Mouse (Mus musculus) kidney, embryonic 16.5 days (tissue): ENCODE results near the gene Gm42688. TPM values are rescaled to one million over a fixed set of nuclear protein-coding genes. Genes with fewer than 3 reads are reported as not detected.

Experiments used
- ATAC-seq: fragments of 200-750 bp; cut with Nextera tagmentation; 2 replicates; pipeline ENCODE4 v1.8.0; 2017; ENCODE audit warnings: moderate TSS enrichment; ENCODE audit not compliant: low FRiP score, low TSS enrichment
- H3K27ac ChIP-seq: fragments of 300-500 bp; sonication (generic); 2 replicates; pipeline ENCODE4 v1.5.1; 2014; ENCODE audit warnings: low read length
- H3K27me3 ChIP-seq: fragments of 300-500 bp; sonication (generic); 2 replicates; pipeline ENCODE4 v1.6.1; 2014; ENCODE audit warnings: low read length, control low read depth, mixed read lengths; ENCODE audit not compliant: insufficient read depth
- H3K36me3 ChIP-seq: fragments of 300-500 bp; sonication (generic); 2 replicates; pipeline ENCODE4 v1.6.1; 2014; ENCODE audit warnings: low read length, control low read depth, mixed read lengths; ENCODE audit not compliant: insufficient read depth
- H3K4me1 ChIP-seq: fragments of 300-500 bp; sonication (generic); 2 replicates; pipeline ENCODE4 v1.6.1; 2014; ENCODE audit warnings: low read length, control low read depth, mixed read lengths; ENCODE audit not compliant: insufficient read depth
- H3K4me2 ChIP-seq: fragments of 300-500 bp; sonication (generic); replicated peaks from 2 replicates; pipeline ENCODE4 v1.6.1; 2014; ENCODE audit warnings: low read depth, low read length
- H3K4me3 ChIP-seq: fragments of 300-500 bp; sonication (generic); 2 replicates; pipeline ENCODE4 v1.5.1; 2014; ENCODE audit warnings: mild to moderate bottlenecking, low read length
- H3K9ac ChIP-seq: fragments of 300-500 bp; sonication (generic); replicated peaks from 2 replicates; pipeline ENCODE4 v1.6.1; 2014; ENCODE audit warnings: low read length
- H3K9me3 ChIP-seq: fragments of 300-500 bp; sonication (generic); 2 replicates; pipeline ENCODE4 v1.6.1; 2016; ENCODE audit warnings: low read length, control low read depth
- WGBS: fragments of 180-500 bp; shearing (Covaris S2); extraction: QIAGEN DNeasy Blood & Tissue Kit; methylation state at CpG from one replicate; pipeline ENCODE4 v1.1.7; 2014; 5-methylcytosine and 5-hydroxymethylcytosine counted together
- polyA plus RNA-seq: library from polyadenylated mRNA; unstranded; fragments of >200 nt; fragmentation: Nextera tagmentation; extraction: Ambion mirVana; gene quantifications from 2 replicates; pipeline ENCODE4 v1.2.1, GENCODE M21; 2015

Gene Gm42688
- polyA plus RNA-seq, 1 experiment from 2014 or later = 3.3 TPM

- H3K36me3 ChIP-seq = no peaks in the 10 kb centered on the region
- H3K9me3 ChIP-seq = no peaks in the 10 kb centered on the region
- under 1% methylated on average over 81 of the region's 81 CpGs for WGBS
- no peak for ATAC-seq
- H3K9ac ChIP-seq = 0 out of 2 replicates have a peak overlapping the region, but pooled peaks have one; percentile 5
- peaks cover 25% of the 10 kb centered on the region for H3K4me1 ChIP-seq
- H3K27me3 ChIP-seq = peaks cover 97% of the 10 kb centered on the region
- H3K27ac ChIP-seq = no peak overlapping the region
- peak overlapping the region; percentile 38 for H3K4me3 ChIP-seq
- H3K4me2 ChIP-seq = peak overlapping the region; percentile 54
Observed at GRCm38 (mm10) chr6:83068706-83069487, 32.5 kb upstream of the Gm42688 start.

GRCm38 (mm10) chr6:83069488-83070246 is 31.8 kb upstream of the Gm42688 start:
- H3K4me1 ChIP-seq = peaks cover 25% of the 10 kb centered on the region
- H3K27me3 ChIP-seq = peaks cover 97% of the 10 kb centered on the region
- no peak overlapping the region for H3K27ac ChIP-seq
- ATAC-seq = peak; percentile 22; the same call in 1 of the 2 replicates
- peak overlapping the region; percentile 38 for H3K4me3 ChIP-seq
- peak overlapping the region; percentile 44 for H3K4me2 ChIP-seq
- H3K9me3 ChIP-seq = no peaks in the 10 kb centered on the region
- no peaks in the 10 kb centered on the region for H3K36me3 ChIP-seq
- under 1% methylated on average over 69 of the region's 69 CpGs for WGBS
- no peak overlapping the region; the same call in 1 of the 2 replicates for H3K9ac ChIP-seq

- Histone ChIP-seq H3K36me3 (no peaks in the 10 kb centered on the region), H3K4me3 (peak within 1 kb of the TSS; percentile 38), H3K4me2 (peak within 1 kb of the TSS; percentile 54), H3K9ac (no peak within 1 kb of the TSS; the same call in 1 of the 2 replicates), H3K27ac (no peak within 1 kb of the TSS), H3K27me3 (peaks cover 96% of the 10 kb centered on the region), H3K4me1 (peaks cover 25% of the 10 kb centered on the region), H3K9me3 (no peaks in the 10 kb centered on the region)
- WGBS = 1% methylated on average over 10 of the region's 10 CpGs
- ATAC-seq = no peak
Observed at GRCm38 (mm10) chr6:83070247-83070310, 31.3 kb upstream of the Gm42688 start, which contains the start of gene Tlx2. Gene Tlx2 (minus strand): TSS chr6:83070293.

- WGBS = under 1% methylated on average over 57 of the region's 58 CpGs
- peak; percentile 32; the same call in 1 of the 2 replicates for ATAC-seq
- Histone ChIP-seq H3K27ac (no peak overlapping the region), H3K9ac (no peak overlapping the region), H3K4me3 (peak overlapping the region; percentile 38), H3K4me2 (peak overlapping the region; percentile 44), H3K9me3 (no peaks in the 10 kb centered on the region), H3K4me1 (peaks cover 25% of the 10 kb centered on the region), H3K36me3 (no peaks in the 10 kb centered on the region), H3K27me3 (peaks cover 95% of the 10 kb centered on the region)
Observed at GRCm38 (mm10) chr6:83070311-83071219, 30.9 kb upstream of the Gm42688 start.

- Histone ChIP-seq H3K27ac (no peak overlapping the region), H3K4me2 (peak overlapping the region; percentile 26; the same call in 1 of the 2 replicates), H3K4me1 (peaks cover 25% of the 10 kb centered on the region), H3K4me3 (peak overlapping the region; percentile 30), H3K9me3 (no peaks in the 10 kb centered on the region), H3K36me3 (no peaks in the 10 kb centered on the region), H3K9ac (no peak overlapping the region), H3K27me3 (peaks cover 95% of the 10 kb centered on the region)
- under 1% methylated on average over 17 of the region's 24 CpGs for WGBS
- ATAC-seq = peak; percentile 40
Observed at GRCm38 (mm10) chr6:83071220-83071619, 30.2 kb upstream of the Gm42688 start.

- Histone ChIP-seq H3K4me2 (no peak overlapping the region), H3K9me3 (no peaks in the 10 kb centered on the region), H3K4me1 (peaks cover 29% of the 10 kb centered on the region), H3K36me3 (peaks cover 2% of the 10 kb centered on the region; the same call in 1 of the 2 replicates), H3K4me3 (no peak overlapping the region), H3K27me3 (peaks cover 65% of the 10 kb centered on the region), H3K9ac (no peak overlapping the region), H3K27ac (no peak overlapping the region)
- ATAC-seq = no peak
- WGBS = 17% methylated on average over 2 of the region's 2 CpGs
Observed at GRCm38 (mm10) chr6:83074979-83075378, 26.4 kb upstream of the Gm42688 start.

GRCm38 (mm10) chr6:83077630-83078323 is 23.6 kb upstream of the Gm42688 start, which contains the start of gene Pcgf1:
Gene Pcgf1 (plus strand): TSS chr6:83077869.
- under 1% methylated on average over 53 of the region's 54 CpGs for WGBS

GRCm38 (mm10) chr6:83078324-83078858 is 23.0 kb upstream of the Gm42688 start:
- H3K4me2 ChIP-seq = peak overlapping the region; percentile 99
- H3K9me3 ChIP-seq = no peaks in the 10 kb centered on the region
- ATAC-seq = peak; percentile 92
- under 1% methylated on average over 46 of the region's 46 CpGs for WGBS
- H3K36me3 ChIP-seq = peaks cover 16% of the 10 kb centered on the region
- peaks cover 23% of the 10 kb centered on the region for H3K4me1 ChIP-seq
- H3K4me3 ChIP-seq = peak overlapping the region; percentile 90
- H3K27me3 ChIP-seq = peaks cover 33% of the 10 kb centered on the region
- peak overlapping the region; percentile 90 for H3K9ac ChIP-seq
- H3K27ac ChIP-seq = peak overlapping the region; percentile 88

More at GRCm38 (mm10) chr6:83077630-83078323, 23.6 kb upstream of the Gm42688 start, which contains the start of gene Pcgf1:
- no peaks in the 10 kb centered on the region for H3K9me3 ChIP-seq
- peak within 1 kb of the TSS; percentile 90 for H3K4me3 ChIP-seq
- ATAC-seq = peak; percentile 84
- peak within 1 kb of the TSS; percentile 90 for H3K9ac ChIP-seq
- peaks cover 19% of the 10 kb centered on the region for H3K4me1 ChIP-seq
- peak within 1 kb of the TSS; percentile 99 for H3K4me2 ChIP-seq
- peaks cover 16% of the 10 kb centered on the region for H3K36me3 ChIP-seq
- H3K27ac ChIP-seq = peak within 1 kb of the TSS; percentile 88
- peaks cover 38% of the 10 kb centered on the region for H3K27me3 ChIP-seq

GRCm38 (mm10) chr6:83080210-83080609 is 21.2 kb upstream of the Gm42688 start:
- Histone ChIP-seq H3K27ac (no peak overlapping the region), H3K27me3 (peaks cover 19% of the 10 kb centered on the region), H3K9me3 (no peaks in the 10 kb centered on the region), H3K4me1 (peaks cover 40% of the 10 kb centered on the region), H3K9ac (no peak overlapping the region), H3K36me3 (peaks cover 16% of the 10 kb centered on the region), H3K4me2 (no peak overlapping the region), H3K4me3 (no peak overlapping the region)
- WGBS = 92% methylated on average over 5 of the region's 5 CpGs
- no peak for ATAC-seq
